Mouse (Mus musculus) lung, adult 2 months (tissue): ENCODE data around the gene Capn7. TPM values are rescaled to one million over a fixed set of nuclear protein-coding genes. Genes with fewer than 3 reads are reported as not detected.
A peak's percentile ranks its signal among the peaks of the same experiment; 100 is the strongest.

Source experiments
- DNase-seq: peaks from one replicate; pipeline ENCODE4 v3.0.0; 2022
- H3K4me1 ChIP-seq: fragments of 200-500 bp; 2 replicates; pipeline ENCODE4 v1.6.1; 2011; ENCODE audit warnings: low read length; ENCODE audit not compliant: control insufficient read depth, insufficient read depth
- H3K4me3 ChIP-seq: fragments of 200-500 bp; replicated peaks from 2 replicates; pipeline ENCODE3; 2011; ENCODE audit warnings: low read depth, mild to moderate bottlenecking, control low read depth, low read length; ENCODE audit errors: extremely low read depth
- CTCF ChIP-seq: fragments of 200-500 bp; IDR thresholded peaks from 2 replicates; pipeline ENCODE4 v1.5.1; 2011; ENCODE audit warnings: mild to moderate bottlenecking, low read length, control low read depth; ENCODE audit not compliant: insufficient read depth
- POLR2A ChIP-seq: fragments of 200-500 bp; IDR thresholded peaks from 2 replicates; pipeline ENCODE4 v1.6.1; 2011; ENCODE audit warnings: low read depth, mild to moderate bottlenecking, control low read depth, low read length, borderline replicate concordance; ENCODE audit errors: extremely low read depth
- WGBS: fragments of 180-500 bp; shearing (Covaris S2); methylation state at CpG from one replicate; pipeline ENCODE4 v1.1.7; 2018; 5-methylcytosine and 5-hydroxymethylcytosine counted together
- polyA plus RNA-seq: library from polyadenylated mRNA; depleted of rRNA; stranded (reverse); fragments of >200 nt; gene quantifications from 2 replicates; pipeline ENCODE4 v1.2.3, GENCODE M21; 2012

Gene Capn7
- polyA plus RNA-seq, 1 experiment = 12.2 TPM

- DNase-seq = no peak
- 51% methylated on average over 8 of the region's 8 CpGs for WGBS
- Histone ChIP-seq H3K4me1 (peaks cover 19% of the 10 kb centered on the region), H3K4me3 (no peak overlapping the region)
- TF ChIP-seq CTCF (no peak), POLR2A (no peak)
Observed at GRCm38 (mm10) chr14:31392873-31393545, 56.6 kb downstream of the Capn7 start.

DNA sequence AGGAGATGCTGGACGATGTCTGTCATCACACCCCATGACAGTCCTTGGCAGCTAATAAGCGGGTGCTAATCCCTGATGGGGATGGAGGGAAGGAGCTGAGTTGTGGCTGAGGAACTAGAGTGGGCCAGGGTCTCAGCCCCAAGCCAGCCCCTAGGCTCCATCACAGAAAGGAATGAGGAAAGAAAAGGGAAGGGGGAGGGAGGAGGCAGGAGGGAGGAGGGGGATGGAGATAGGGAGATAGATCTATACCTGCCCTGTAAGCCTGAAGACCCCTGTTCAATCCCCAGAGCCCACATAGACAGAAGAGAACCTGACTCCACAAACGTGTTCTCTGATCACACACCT, 57.1 kb downstream of the Capn7 start:
- TF ChIP-seq POLR2A = no peak
- TF ChIP-seq CTCF = no peak
- 77% methylated on average over 3 of the region's 3 CpGs for WGBS
- no peak overlapping the region for H3K4me3 ChIP-seq
- no peak for DNase-seq
- H3K4me1 ChIP-seq = peaks cover 15% of the 10 kb centered on the region

GRCm38 (mm10) chr14:31393936-31394630, 57.6 kb downstream of the Capn7 start:
- TF ChIP-seq CTCF = no peak
- no peak for TF ChIP-seq POLR2A
- H3K4me3 ChIP-seq = no peak overlapping the region
- WGBS = 84% methylated on average over 7 of the region's 7 CpGs
- H3K4me1 ChIP-seq = peaks cover 13% of the 10 kb centered on the region
- DNase-seq = no peak

DNA sequence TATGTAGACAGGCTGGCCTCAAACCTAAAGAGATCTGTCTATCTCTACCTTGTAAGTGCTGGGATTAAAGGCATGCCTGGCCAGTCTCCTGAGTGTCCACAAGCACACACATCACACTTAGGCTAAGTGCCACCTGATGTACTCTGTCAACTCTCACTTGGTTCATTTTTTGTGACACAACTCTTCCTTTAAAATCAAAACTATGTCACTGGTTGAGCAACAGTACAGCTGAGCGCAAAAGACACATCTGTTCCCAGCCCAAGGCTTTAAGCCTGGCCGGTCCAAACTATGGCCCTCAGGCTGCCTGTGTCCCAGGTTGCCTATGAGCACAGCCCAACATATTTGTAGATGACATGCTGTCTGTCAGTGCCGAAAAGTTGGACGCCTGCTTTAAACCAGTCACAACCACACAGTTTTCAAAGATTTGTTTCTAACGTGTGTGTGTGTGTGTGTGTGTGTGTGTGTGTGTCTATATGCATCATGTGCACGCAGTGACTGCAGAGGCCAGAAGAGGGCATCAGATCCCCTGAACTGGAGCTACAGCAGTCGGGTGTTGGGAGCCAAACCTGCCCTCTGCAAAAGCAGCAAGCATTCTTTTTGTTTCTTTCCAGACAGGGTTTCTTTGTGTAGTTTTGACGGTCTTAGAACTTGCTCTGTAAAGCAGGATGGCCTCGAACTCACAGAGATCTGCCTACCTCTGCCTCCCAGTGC, 58.5 kb downstream of the Capn7 start:
- 82% methylated on average over 9 of the region's 9 CpGs for WGBS
- no peak for DNase-seq
- TF ChIP-seq CTCF (0 out of 2 replicates have a peak, but pooled peaks have one; percentile 11), POLR2A (no peak)
- Histone ChIP-seq H3K4me1 (peaks cover 13% of the 10 kb centered on the region), H3K4me3 (no peak overlapping the region)

GRCm38 (mm10) chr14:31395629-31396199, 59.3 kb downstream of the Capn7 start:
- TF ChIP-seq CTCF (no peak), POLR2A (no peak)
- H3K4me3 ChIP-seq = no peak overlapping the region
- WGBS = 88% methylated on average over 7 of the region's 7 CpGs
- DNase-seq = no peak
- H3K4me1 ChIP-seq = peaks cover 13% of the 10 kb centered on the region

GRCm38 (mm10) chr14:31396428-31396827, 60.0 kb downstream of the Capn7 start:
- DNase-seq = no peak
- 87% methylated on average over 2 of the region's 2 CpGs for WGBS
- Histone ChIP-seq H3K4me3 (no peak overlapping the region), H3K4me1 (peaks cover 13% of the 10 kb centered on the region)
- no peak for TF ChIP-seq CTCF
- TF ChIP-seq POLR2A = no peak

- DNase-seq = no peak
- Histone ChIP-seq H3K4me3 (no peak overlapping the region), H3K4me1 (peaks cover 13% of the 10 kb centered on the region)
- TF ChIP-seq CTCF = no peak
- no peak for TF ChIP-seq POLR2A
- 71% methylated on average over 12 of the region's 12 CpGs for WGBS
Observed at GRCm38 (mm10) chr14:31397353-31397752, 60.9 kb downstream of the Capn7 start.

GRCm38 (mm10) chr14:31397791-31398595, 61.6 kb downstream of the Capn7 start:
- 65% methylated on average over 9 of the region's 9 CpGs for WGBS

More at GRCm38 (mm10) chr14:31397791-31398595, 61.6 kb downstream of the Capn7 start:
- Histone ChIP-seq H3K4me1 (peaks cover 9% of the 10 kb centered on the region), H3K4me3 (no peak overlapping the region)
- TF ChIP-seq POLR2A (no peak), CTCF (no peak)
- no peak for DNase-seq
